Mouse (Mus musculus) heart, adult 9 months (tissue): ENCODE data around the gene Spaca7.
"Not testable (repeated sequence)": the region's sequence is repeated elsewhere in the genome, so short reads cannot be mapped to it uniquely, and the experiment has no call there.

ENCODE experiments used
- DNase-seq, 2 experiments: peaks; one replicate each; pipeline ENCODE4 v3.0.0; 2022; ENCODE audit warnings: low spot score in 2 of 2

Gene Spaca7

DNA sequence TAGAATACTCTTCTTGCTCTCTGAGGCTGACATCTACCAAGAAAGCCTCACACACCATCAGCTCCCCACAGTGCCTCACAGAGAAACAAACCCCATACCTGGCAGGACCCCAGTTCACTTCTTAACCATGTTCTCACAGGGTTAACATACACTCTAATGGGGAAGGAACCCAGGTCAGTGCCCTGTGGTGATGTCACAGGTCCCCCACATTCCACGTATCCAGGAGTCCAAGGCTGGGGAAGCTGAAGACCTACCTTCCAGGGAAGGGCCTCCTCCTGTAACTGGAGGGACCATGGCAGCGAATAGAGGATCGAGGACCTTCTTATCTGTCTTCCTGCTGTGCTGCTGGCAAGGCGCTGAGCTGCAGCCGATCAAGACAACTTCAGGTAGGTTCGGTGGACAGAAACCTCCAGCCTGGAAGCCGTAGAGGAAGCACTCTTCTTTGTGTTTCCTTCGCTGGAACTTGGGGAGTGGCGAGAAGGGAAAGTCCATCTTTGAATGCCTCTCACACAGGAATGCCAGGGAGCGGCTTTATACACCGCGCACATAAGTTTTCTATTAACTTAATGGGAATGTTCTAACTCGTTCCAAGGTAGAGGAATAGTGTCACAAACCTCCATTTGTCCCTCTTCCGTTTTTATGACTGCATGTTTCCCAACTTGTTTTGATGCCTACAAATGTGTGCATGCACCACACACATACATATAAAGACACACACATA lies at the start of gene Spaca7:
TSS of gene Spaca7 (plus strand) at position 216 of the 721 bp plus-strand sequence.
- no peak for DNase-seq

DNA sequence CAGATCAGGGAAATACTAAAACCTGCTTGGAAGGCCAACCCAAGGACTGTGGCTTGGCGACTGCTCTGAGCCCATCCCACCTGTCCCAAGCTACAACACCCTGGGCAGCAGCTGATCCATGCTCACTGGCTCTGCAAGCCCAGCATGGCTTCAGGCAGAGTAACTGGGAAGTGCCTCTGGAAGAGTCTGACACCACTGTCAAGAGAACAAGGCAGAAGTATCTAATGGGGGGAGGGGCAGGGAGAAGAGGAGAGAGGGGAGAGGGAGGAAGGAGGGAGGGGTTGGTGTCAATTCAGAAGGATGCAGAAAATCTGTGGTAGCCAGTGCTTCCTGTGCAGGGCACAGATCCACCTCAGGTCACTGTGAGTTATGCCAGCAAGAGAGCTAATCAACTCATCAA lies 48.5 kb upstream of the Spaca7 start:
- no peak for DNase-seq

DNA sequence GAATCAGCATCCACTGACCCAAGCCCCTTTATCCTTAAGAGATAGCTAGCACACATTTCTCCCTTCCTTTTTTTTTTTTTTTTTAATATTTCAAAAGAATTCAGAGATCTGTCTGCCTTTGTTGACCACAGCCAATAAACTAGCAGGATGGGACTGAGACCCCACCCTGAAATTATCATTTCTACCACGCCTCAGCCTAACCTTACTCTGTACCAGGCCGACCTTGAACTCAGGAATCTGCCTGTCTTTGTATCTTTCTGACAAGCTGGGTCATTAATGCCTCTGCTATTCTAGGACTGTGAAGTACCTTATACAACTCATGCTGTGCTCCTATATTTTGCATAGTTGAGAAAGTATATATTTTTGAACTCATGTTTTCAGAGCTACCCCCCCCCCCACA lies 44.2 kb upstream of the Spaca7 start:
- no peak for DNase-seq

DNA sequence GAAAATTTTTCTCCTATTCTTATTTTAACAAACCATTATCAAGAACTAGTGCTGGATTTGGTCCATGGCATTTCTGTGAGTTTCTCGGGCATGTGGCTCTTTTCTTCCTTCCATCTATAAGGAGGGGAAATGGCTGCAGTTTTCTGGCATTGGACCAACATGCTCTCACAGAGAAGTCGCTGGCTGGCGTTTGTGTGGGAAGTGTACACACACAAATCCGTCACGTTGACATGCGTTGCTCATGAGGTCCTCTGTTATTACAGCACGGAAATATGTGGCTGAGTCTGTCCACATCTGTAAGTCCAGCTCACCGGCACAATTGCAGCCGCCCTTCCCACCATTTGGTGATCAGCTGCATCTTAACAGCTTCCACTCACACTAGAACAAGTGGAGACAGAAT lies 37.2 kb upstream of the Spaca7 start:
- DNase-seq: no peak

DNA sequence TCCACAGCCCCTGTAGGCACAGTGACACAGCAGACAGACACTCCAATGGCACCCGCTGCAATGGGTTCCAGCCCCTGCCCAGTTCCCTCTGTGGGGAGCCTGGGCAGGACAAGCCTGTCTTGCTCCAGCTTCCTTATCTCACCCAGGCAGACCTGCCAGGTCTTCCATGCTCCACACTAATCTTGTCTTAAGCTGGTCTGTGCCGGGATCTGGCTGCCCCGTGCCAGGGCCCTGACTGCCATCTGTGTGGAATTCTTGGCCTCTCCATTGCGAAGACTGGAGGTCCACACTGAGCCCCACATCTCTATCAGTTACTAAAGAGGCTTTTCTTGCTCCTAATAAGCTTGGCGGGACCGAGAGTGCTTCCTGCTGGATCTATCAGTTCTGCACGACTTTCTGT lies 36.5 kb upstream of the Spaca7 start:
- no peak for DNase-seq

DNA sequence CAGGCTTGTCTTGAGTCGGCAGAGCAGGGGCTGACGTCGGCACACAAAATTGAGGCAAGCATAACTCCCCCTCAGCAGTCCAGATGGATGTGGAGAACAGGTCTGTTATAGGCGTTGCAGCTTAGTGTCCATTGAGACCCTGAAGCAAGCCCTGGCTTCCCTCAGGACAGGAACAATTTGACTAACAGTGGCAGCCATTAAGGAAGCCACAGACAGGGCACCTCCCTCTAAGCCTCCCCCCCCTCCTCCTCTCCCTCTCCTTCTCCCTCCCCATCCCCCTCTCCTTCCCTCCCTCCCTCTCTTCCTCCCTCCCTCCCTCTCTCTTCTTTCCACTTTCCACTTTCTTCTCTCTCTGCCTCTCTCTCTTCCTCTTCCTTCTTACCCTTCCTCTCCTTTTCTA lies 27.6 kb upstream of the Spaca7 start:
- no peak for DNase-seq

DNA sequence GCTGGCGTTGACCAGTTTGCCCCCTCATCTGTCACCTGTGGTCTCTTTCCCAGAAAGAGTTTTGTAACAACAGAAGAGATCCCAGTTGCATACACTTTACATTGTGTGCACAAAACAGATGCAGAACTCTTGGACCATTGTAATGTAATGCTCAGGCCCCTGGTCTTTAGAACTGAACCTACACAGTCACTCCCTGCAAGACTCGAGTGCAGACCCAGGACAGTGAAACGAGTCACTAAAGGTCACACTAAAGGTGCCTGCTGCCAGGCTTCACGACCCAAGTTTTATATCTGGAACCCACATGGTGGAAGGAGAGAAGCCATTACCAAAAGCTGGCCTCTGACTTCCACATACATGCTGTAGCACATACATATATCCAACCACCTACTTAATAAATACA lies 27.2 kb upstream of the Spaca7 start:
- DNase-seq: no peak

DNA sequence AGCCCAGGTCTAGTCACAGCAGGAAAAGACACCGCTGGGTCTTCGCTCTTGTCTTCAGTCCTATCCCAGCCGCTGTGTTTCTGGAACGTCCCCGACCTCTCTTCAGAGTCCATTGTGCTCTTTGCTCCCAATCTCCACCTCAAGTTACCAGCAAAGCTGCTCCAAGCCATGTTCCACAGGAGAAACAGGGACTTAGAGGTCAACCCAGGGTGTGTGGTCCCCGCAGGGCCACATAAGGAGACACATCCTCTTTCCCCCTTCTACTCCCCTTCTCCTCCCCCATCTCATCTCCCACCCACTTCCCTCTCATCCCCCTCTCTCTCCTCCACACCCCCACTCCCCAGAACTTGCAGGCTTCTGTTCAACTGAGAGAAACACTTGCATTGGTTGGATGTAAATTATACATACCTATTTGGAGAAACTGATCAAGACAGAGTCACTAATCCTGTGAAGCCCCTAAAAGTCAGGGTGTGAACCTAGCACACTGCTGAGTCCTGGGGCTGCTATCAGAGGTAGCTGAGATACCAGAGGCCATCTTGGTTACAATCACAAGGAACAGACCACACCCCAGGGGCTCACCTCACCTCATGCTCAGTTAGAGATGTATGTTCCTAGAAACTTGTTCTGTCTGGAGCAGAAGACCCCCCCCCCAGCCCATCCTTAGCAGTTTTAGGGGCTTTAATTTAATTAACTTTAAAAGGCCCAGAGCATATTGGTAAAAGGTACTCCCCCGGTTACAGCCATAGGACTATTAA lies 25.2 kb upstream of the Spaca7 start:
- DNase-seq: no peak

DNA sequence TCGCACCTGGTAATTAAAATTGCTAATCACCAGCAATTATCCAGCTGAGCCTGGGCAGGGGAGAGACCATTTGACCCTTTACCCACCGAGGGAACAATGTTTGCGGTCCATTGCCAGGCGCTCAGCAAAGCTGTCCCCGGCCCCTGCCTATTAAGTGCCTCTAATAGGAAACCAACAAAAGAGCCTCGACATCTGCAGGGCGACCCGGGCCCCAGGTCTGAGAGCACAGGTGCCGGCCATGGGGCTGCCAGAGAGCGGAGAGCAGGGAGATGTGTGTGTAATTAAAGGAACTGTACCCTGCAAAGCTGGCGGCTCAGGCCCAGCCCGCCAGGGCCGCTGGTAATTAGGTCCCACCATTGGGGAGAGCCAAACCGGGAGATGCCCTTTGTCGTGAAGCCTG lies 24.6 kb upstream of the Spaca7 start:
- DNase-seq: no peak

DNA sequence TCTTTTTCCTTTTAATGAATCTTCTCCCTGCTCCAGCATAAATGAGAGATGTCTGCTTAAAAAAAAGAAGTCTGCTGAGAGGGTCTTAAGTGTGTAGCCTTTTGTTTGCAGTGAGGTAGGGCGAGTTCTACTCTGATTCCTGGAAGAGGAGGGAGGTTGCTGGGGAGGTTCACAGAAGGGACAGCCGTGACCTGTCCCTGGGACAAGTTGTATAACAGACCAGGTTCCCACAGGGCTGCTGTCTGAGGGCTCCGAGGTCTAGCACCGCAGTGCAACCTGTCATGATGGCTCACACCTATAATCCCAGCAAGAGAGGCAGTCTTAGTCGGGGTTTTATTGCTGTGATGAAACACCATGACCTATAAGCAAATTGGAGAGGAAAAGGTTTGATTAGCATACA lies 24.1 kb upstream of the Spaca7 start:
- DNase-seq: no peak

DNA sequence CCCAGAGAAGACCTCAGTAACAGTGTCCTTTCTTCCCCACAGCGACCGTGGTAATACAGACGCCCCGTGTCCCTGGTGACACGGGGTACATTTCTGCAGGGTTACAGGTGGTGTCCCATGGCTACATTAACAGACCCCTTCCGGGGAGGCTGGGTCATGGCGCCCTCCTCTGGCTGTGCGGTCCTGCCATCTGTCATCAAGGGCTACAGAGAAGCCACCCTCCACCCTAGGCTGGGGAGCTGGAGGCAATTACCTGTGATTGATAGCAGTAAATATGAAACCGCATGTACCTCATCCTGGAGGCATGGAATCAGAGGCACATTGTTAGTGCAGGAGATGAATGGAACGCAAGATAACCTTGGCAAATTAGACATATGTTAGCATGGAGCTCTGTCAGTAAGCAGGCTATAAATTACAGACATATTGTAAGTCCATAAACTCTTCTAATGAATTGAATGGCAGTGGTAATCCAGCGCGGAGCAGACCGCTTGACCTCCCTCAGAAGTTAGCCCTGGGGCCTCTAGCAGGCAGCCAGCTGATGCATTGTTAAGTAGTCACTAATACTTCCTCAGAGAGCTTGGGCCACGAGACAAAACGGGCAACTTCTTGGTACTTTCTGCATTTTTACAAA lies 17.2 kb upstream of the Spaca7 start:
- DNase-seq: no peak

DNA sequence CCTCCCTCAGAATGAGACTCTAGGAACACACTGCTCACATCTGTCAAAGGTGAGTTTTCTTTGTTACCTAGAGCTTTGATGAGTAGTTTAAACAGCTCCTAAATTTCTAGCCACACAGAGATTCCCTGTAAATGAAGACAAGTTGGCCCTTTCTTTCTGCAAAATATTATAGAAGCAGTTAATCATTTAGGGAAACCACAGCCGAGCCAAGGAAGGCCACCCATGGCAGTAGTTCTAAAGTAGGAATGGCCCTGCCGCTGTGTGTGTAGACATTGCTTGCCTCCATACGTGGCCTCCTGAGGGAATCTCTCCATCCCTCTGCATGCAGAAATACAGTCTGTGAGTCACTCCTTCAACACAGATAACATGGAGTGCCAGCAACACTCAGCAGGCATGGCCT lies 14.0 kb upstream of the Spaca7 start:
- DNase-seq: no peak

DNA sequence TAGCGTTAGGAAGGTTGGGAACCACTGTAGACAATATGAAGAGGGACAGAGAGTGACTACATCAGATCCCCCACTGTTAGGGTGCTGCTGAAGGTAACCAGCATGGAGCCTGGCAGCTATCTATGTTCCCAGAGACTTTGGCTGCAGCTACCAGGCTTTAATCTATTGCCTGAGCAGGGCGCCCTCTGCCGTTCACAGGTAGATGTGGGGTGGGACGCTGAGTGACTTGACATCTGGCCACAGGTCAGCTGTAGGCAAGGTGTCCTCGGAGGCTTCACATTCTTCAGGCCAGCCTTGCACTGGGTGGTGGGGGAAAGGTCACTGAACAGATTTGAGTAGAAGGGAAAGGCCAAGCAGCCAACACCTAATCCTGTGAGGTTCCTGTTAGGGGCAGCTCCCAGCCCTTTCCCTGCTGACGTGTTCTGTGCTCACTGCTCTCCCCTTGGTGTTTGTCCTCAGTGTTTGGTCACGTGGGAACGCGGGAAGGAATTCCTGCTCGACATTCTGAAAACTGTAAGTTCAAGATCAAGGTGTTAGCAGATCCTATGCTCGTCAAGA lies 11.3 kb upstream of the Spaca7 start:
- DNase-seq: peak; percentile 5 to 39

DNA sequence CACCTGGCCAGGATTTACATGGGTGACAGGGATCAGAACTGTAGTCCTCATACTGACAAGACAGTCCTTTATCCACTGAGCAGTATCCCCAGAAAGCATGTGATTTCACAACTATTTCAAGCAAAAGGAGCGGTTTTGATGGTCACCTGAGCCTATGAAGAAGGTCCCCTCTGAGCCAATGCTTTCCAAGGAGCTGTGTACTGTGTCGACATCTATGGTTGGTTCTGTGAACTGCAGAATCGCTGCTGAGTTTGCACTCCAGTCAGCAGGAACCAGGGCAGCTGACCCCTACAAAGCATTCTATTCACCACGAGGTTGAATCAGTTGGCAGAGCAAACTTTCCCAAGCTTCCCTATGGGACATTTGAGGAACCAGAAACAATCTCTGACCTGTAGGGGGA lies 8.5 kb upstream of the Spaca7 start:
- DNase-seq: no peak

DNA sequence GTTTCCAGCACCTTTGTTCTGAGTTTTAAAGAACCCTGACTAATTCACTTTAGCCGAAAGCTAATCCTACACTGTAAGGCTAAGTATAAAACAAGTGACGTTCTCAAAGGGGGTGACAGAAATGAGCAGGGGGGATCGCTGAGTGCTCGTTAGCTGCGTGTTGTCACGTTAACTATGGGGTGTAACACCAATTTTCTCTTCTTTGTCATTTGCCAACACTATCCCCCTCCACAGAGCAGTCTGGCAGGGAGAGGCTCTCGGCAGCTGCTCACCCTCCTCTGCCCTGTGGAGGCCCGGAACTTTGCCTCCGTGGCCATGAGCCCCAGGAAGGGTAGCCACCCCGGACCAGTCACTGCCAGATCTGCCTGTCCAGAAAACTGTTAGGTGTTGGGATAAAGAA lies 7.3 kb upstream of the Spaca7 start:
- DNase-seq: no peak

DNA sequence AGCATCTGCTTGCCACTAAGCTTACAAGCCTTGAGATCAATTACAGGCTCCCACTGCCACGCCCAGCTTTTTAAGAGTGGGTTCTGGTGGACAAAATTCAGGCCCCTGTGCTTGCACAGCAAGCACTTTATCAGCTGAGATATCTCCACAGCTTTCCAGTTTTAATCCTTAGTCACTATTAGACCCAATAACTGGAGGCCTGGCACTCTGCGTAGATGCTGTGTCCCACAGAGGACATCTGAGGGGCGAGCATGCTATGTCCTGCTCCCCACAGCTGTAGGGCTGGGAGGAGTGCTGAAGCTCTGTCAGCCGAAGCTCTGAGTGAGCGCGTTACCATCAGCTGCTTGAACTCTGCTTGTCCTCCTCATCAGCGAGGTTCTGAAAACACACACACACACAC lies 6.3 kb upstream of the Spaca7 start:
- DNase-seq: no peak

DNA sequence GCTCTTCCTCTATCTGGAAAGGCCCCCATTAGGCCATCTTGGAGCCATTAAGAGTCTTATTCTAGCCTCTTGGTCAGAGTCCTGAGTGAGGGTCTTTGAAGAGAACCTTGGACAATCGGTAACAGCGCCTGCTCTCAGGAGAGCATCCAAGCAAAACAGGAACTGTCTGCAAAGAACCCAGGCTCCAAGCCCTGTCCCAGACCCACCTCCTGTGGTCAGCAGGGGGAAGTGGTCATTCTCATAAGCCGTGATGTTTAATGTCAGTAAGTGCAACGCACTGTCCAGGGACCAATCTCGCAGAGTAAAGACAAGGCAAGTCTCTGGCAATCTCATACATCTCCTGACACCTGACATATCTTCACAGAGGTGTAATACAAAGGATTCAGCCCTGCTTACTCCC lies 3.2 kb downstream of the Spaca7 start:
- no peak for DNase-seq

DNA sequence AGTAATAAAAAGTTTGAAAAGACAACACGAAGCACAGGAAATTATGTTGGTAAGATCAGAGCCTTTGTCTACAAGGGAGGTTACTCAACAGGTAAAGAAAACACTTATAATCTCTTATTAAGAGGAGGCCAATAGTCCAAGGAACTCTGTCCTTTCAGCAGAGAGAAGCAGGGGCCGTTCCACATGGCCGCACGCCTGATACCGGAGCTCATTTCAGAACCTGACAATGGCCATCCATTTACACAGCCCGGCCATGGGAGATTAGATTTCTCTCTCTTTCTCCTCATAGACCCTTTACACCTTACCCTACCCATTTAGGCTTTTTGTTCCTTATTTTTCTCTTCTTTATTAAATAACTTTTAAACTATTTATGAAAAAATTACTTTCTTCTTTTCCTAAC lies 3.9 kb downstream of the Spaca7 start:
- no peak for DNase-seq

DNA sequence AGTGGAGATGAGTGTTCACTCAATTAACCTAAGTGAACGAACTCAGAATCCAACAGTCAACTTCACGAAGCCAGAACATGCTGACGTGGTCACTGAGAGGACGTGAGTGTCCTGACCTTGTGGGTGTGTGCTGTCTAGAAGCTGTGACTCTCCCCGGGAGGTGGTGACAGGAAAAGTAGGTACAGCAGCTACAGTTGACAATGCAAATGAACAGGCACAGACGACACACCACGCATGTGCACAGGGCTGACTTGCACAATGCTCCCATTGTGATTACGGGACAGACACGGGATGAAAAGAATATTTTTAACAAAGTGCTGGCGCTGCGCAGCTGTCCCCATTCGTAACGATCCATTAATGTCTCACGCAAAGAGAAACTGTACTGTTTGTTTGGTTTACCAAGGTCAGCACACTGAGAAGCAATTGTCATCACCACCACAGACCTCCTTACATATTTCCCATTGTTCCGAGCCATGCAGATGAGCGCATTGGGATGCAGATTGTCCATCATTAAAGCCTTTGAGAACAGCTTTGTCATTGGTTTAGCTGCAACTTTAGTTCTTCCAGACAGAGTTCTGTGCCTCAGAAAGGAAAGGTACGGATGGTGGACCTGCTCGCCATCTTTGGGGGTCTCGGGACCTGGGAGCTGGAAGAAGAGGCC lies 6.6 kb downstream of the Spaca7 start:
- DNase-seq: not testable (repeated sequence)

DNA sequence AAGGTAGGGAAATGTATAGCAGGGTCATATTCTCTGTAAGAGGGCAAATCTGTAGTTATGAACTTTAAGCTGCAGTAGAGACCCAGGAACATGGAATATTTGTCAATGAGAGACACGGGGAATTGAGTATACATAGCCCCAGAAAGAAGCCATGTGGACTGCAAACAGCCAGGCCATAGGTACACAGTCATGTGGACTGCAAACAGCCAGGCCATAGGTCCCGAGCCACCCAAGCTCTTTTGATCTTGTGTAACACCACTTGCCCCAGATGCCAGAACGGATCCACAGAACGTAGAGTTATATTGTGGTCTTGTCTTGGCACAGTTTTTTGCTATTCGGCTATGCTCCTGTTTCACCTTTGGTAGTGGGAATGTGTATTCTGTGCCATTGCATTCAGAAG lies 11.0 kb downstream of the Spaca7 start:
- DNase-seq: no peak

DNA sequence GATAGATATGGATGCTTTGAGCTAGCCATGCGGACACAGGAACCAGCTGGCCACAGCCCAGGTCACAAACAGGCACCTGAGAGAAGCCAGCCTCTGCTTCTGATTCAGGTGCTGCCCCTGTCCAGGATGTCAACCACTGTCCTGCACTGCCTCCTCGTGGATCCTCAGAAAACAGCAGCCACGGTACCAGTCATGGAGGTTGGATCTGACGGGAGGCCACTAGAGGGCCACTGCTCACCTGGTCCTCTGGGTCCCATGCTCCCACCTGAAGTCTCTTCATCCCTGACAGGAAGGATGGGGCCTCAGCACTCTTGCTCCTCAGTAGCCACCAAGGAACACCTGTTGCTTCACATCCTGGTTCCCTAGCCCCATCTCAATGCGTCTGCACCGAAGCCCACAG lies 34.4 kb downstream of the Spaca7 start:
- peak; percentile 12 to 47 for DNase-seq

DNA sequence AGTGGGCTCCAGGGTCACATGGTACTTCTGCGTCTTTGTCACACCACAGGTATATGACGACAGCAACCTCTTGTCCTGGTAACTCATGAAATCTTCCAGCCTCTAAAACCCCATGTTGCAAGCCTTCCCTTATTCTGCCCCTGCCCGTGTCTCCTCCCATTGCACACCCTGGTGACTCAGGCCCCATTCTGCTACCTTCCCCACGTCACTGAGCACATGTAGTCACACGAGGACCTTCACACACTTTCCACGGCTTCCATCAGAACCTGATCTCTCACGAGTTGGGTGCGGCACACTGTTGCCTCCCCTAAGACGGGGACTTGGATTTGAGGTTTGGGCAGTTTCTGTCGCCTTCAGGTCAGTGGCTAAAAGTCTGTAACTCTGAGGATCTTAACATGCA lies 36.0 kb downstream of the Spaca7 start:
- no peak for DNase-seq
